Comparison of ENCODE assay signal across 9 mouse cellular contexts in the genomic region with DNA sequence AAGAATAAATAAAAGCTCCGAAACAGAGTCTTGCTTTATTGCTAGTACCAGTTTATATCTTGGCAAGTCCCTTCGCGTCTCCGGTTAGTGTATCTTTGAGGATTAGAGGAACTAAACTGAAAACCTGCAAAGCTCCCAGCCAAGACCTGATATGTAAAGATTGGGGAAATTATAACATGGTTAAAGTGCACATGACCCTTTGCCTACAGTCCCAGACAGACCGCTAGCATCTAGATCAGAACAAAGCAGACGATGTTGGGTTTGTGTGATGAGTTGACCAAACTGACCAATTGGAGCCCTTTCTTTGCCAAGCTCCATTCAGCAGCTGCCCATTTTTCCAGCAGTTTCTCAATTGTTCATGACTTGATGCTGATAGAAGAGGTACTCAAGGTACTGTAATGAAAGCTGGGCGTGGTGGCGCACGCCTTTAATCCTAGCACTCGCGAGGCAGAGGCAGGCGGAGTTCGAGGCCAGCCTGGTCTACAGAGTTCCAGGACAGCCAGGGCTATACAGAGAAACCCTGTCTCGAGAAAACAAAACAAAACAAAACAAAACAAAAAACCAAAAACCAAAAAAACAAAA. TPM values are rescaled to one million over a fixed set of nuclear protein-coding genes. Genes with fewer than 3 reads are reported as not detected.
DNase-seq lines count a peak whose midpoint lies in the region; ATAC-seq and TF ChIP-seq lines count a peak whose summit lies in the region.
"Had no signal": no experiment of that assay in that cellular context is flagged by ENCODE, and none has a peak within 500 bp of the region (broad histone marks: within the 10 kb centered on the region; RNA-seq: fewer than 3 reads in every experiment).

No protein-coding gene starts in this region.

- no peak for ATAC-seq in heart, embryonic 12.5 days (ENCODE audit: insufficient number of reproducible peaks, low FRiP score)
- ATAC-seq in forebrain, embryonic 16.5 days: no peak
- ATAC-seq in liver, postnatal 0 days: no peak
- ATAC-seq: Patski had no signal

- no peak for TF ChIP-seq EP300 in liver, postnatal 0 days (IDR thresholded peaks at IDR 0.05; ENCODE audit: low read depth)

- peak overlapping the region; percentile 91 for H3K4me2 ChIP-seq in heart, embryonic 12.5 days
- peak overlapping the region; percentile 83 for H3K4me2 ChIP-seq in forebrain, embryonic 16.5 days (ENCODE audit: low read length)
- H3K4me2 ChIP-seq in liver, postnatal 0 days (ENCODE audit: low read depth, low read length): peak overlapping the region; percentile 92

- peak overlapping the region; percentile 78 for H3K4me3 ChIP-seq in heart, embryonic 12.5 days
- H3K4me3 ChIP-seq in ES-E14 (ENCODE audit: insufficient read depth in 1 of 2, low read depth in 1 of 2, low read length in 2 of 2, poor library complexity in 1 of 2, severe bottlenecking in 1 of 2): peak overlapping the region; percentile 82 to 85; a peak in 3 of 4 replicates
- H3K4me3 ChIP-seq in forebrain, embryonic 16.5 days (replicated peaks; ENCODE audit: low read length): peak overlapping the region; percentile 92; the same call in 1 of the 2 replicates
- H3K4me3 ChIP-seq in liver, postnatal 0 days (ENCODE audit: low read depth, low read length): peak overlapping the region; percentile 93; the same call in 1 of the 2 replicates

- no peak for TF ChIP-seq CTCF in liver, postnatal 0 days (IDR thresholded peaks at IDR 0.05; ENCODE audit: low read depth)

- WGBS in heart, embryonic 12.5 days: 87% methylated on average over 14 of the region's 14 CpGs
- 87% methylated on average over 14 of the region's 14 CpGs for WGBS in forebrain, embryonic 16.5 days
- 81% methylated on average over 14 of the region's 14 CpGs for WGBS in liver, postnatal 0 days (ENCODE audit: insufficient replicate concordance)

- H3K9ac ChIP-seq in heart, embryonic 12.5 days: 0 out of 2 replicates have a peak overlapping the region, but pooled peaks have one; percentile 78
- H3K9ac ChIP-seq in ES-E14 (ENCODE audit: insufficient read depth, low read depth, low read length, poor library complexity, severe bottlenecking): peak overlapping the region; percentile 66; the same call in 1 of the 2 replicates
- 0 out of 2 replicates have a peak overlapping the region, but pooled peaks have one; percentile 5 for H3K9ac ChIP-seq in forebrain, embryonic 16.5 days (replicated peaks; ENCODE audit: low read depth, low read length)
- H3K9ac ChIP-seq in liver, postnatal 0 days (replicated peaks): 0 out of 2 replicates have a peak overlapping the region, but pooled peaks have one; percentile 16

- no peak for DNase-seq in heart, postnatal 14 days
- no peak for DNase-seq in ES-E14 (ENCODE audit: low read depth, low spot score)
- DNase-seq in liver, postnatal 0 days: no peak
- no peak for DNase-seq in urinary bladder, postnatal 14 days (ENCODE audit: low spot score)
- no peak for DNase-seq in c-Kit-positive CD71-positive TER-119-positive erythroid progenitor cells, embryonic 14.5 days (ENCODE audit: low spot score)
- no peak for DNase-seq in embryo, embryonic 11 days

- H3K4me1 ChIP-seq in heart, embryonic 12.5 days (replicated peaks): peaks cover 55% of the 10 kb centered on the region
- peaks cover 4 to 10% of the 10 kb centered on the region in 2 experiments; a peak in 3 of 4 replicates for H3K4me1 ChIP-seq in ES-E14 (ENCODE audit: control insufficient read depth in 2 of 2, insufficient read depth in 2 of 2, low read length in 2 of 2, poor library complexity in 1 of 2)
- peaks cover 54% of the 10 kb centered on the region for H3K4me1 ChIP-seq in forebrain, embryonic 16.5 days (replicated peaks; ENCODE audit: control insufficient read depth, insufficient read depth, low read length)
- H3K4me1 ChIP-seq in liver, postnatal 0 days (ENCODE audit: insufficient read depth): peaks cover 65% of the 10 kb centered on the region

- in situ Hi-C loops in ES-E14 (cut with MboI; ENCODE audit: low sequenced_read_pairs in 2 of 2, unreplicated experiment in 2 of 2): no loop called here

- H3K27me3 ChIP-seq in heart, embryonic 12.5 days (replicated peaks): no peaks in the 10 kb centered on the region
- no peaks in the 10 kb centered on the region for H3K27me3 ChIP-seq in forebrain, embryonic 16.5 days (replicated peaks; ENCODE audit: control insufficient read depth, insufficient read depth, low read length)
- no peaks in the 10 kb centered on the region for H3K27me3 ChIP-seq in liver, postnatal 0 days (ENCODE audit: insufficient read depth, low read length)
- H3K27me3 ChIP-seq: Patski had no signal

- intact Hi-C loops in heart, postnatal 14 days (cut with DNase I): loop anchor here (10.0 kb wide), 1 partner anchor 351 kb away; no protein-coding TSS in a partner anchor

- H3K36me3 ChIP-seq in heart, embryonic 12.5 days: peaks cover 27% of the 10 kb centered on the region
- H3K36me3 ChIP-seq in ES-E14 (ENCODE audit: control insufficient read depth, insufficient read depth, low read length, poor library complexity, severe bottlenecking): peaks cover 35% of the 10 kb centered on the region
- peaks cover under 1% of the 10 kb centered on the region; the same call in 1 of the 2 replicates for H3K36me3 ChIP-seq in forebrain, embryonic 16.5 days (ENCODE audit: control insufficient read depth, insufficient read depth)
- peaks cover 26% of the 10 kb centered on the region for H3K36me3 ChIP-seq in liver, postnatal 0 days (replicated peaks; ENCODE audit: insufficient read depth, low read length)

- H3K9me3 ChIP-seq in heart, embryonic 12.5 days (replicated peaks): no peaks in the 10 kb centered on the region
- H3K9me3 ChIP-seq in ES-E14 (ENCODE audit: control insufficient read depth, insufficient read depth, low read depth, low read length): no peaks in the 10 kb centered on the region
- H3K9me3 ChIP-seq in forebrain, embryonic 16.5 days (ENCODE audit: control insufficient read depth, low read length): no peaks in the 10 kb centered on the region
- H3K9me3 ChIP-seq in liver, postnatal 0 days (ENCODE audit: low read length): no peaks in the 10 kb centered on the region

- H3K27ac ChIP-seq in heart, embryonic 12.5 days (ENCODE audit: poor library complexity, severe bottlenecking): no peak overlapping the region
- no peak overlapping the region for H3K27ac ChIP-seq in ES-E14 (ENCODE audit: insufficient read depth, low read depth, low read length, poor library complexity, severe bottlenecking)
- H3K27ac ChIP-seq in forebrain, embryonic 16.5 days (ENCODE audit: low read length): no peak overlapping the region
- H3K27ac ChIP-seq in liver, postnatal 0 days (ENCODE audit: low read depth): no peak overlapping the region

TF ChIP-seq in ES-E14, 5 proteins besides CTCF, POLR2A, EP300 and RAD21:
- no peak for TF ChIP-seq HCFC1 (IDR thresholded peaks at IDR 0.05; ENCODE audit: borderline replicate concordance, insufficient read depth, low read length)
- no peak for TF ChIP-seq ZC3H11A (IDR thresholded peaks at IDR 0.05; ENCODE audit: borderline replicate concordance, low read depth, low read length)
- no peak for TF ChIP-seq ZNF384 (IDR thresholded peaks at IDR 0.05; ENCODE audit: low read depth, low read length)
- no peak for TF ChIP-seq MAFK (IDR thresholded peaks at IDR 0.05; ENCODE audit: insufficient read depth, low read depth, low read length)
- no peak for TF ChIP-seq CHD2 (IDR thresholded peaks at IDR 0.05; ENCODE audit: low read depth, low read length)

RNA-seq across cellular contexts. Expression of a gene that starts 0.8 kb away (rescaled TPM):
- polyA plus RNA-seq in heart, embryonic 12.5 days (2016; fragmentation: Nextera tagmentation; extraction: Ambion mirVana): 733 and 779 TPM in 2 replicates
- 100 to 1,000 TPM; 312 to 359 TPM for total RNA-seq in heart, postnatal 14 days (2021)
- 1,385 and 1,524 TPM in 2 replicates for total RNA-seq in ES-E14 (2012; rRNA removed)
- polyA plus RNA-seq in forebrain, embryonic 16.5 days (2015; fragmentation: Nextera tagmentation; extraction: Ambion mirVana): 587 and 670 TPM in 2 replicates
- polyA plus RNA-seq in liver, postnatal 0 days (2015; fragmentation: Nextera tagmentation; extraction: Ambion mirVana): 574 and 582 TPM in 2 replicates

RNA-seq across cellular contexts. Expression of a gene that starts 1.1 kb away (rescaled TPM):
- 81.7 and 82.3 TPM in 2 replicates for polyA plus RNA-seq in heart, embryonic 12.5 days (2016; fragmentation: Nextera tagmentation; extraction: Ambion mirVana)
- 10 to 100 TPM; 68.4 to 73.5 TPM for total RNA-seq in heart, postnatal 14 days (2021)
- 42.0 and 58.4 TPM in 2 replicates for total RNA-seq in ES-E14 (2012; rRNA removed)
- polyA plus RNA-seq in forebrain, embryonic 16.5 days (2015; fragmentation: Nextera tagmentation; extraction: Ambion mirVana): 147 and 150 TPM in 2 replicates
- polyA plus RNA-seq in liver, postnatal 0 days (2015; fragmentation: Nextera tagmentation; extraction: Ambion mirVana): 59.3 and 60.7 TPM in 2 replicates

RNA-seq across cellular contexts. Expression of a gene that starts 9.0 kb away (rescaled TPM):
- polyA plus RNA-seq in heart, embryonic 12.5 days (2016; fragmentation: Nextera tagmentation; extraction: Ambion mirVana): 0.91 and 1.0 TPM in 2 replicates
- total RNA-seq in heart, postnatal 14 days (2021): under 1 TPM; 0.19 to 0.34 TPM
- total RNA-seq in ES-E14 (2012; rRNA removed): 1.7 and 2.6 TPM in 2 replicates
- polyA plus RNA-seq in forebrain, embryonic 16.5 days (2015; fragmentation: Nextera tagmentation; extraction: Ambion mirVana): 1.7 and 2.3 TPM in 2 replicates
- polyA plus RNA-seq in liver, postnatal 0 days (2015; fragmentation: Nextera tagmentation; extraction: Ambion mirVana): 0.53 and 0.60 TPM in 2 replicates

RNA-seq across cellular contexts. Expression of a gene that starts 59.1 kb away (rescaled TPM):
- polyA plus RNA-seq in heart, embryonic 12.5 days (2016; fragmentation: Nextera tagmentation; extraction: Ambion mirVana): 22.0 and 23.3 TPM in 2 replicates
- 10 to 100 TPM; 17.9 to 19.2 TPM for total RNA-seq in heart, postnatal 14 days (2021)
- total RNA-seq in ES-E14 (2012; rRNA removed): 7.6 and 9.1 TPM in 2 replicates
- 40.7 and 43.1 TPM in 2 replicates for polyA plus RNA-seq in forebrain, embryonic 16.5 days (2015; fragmentation: Nextera tagmentation; extraction: Ambion mirVana)
- polyA plus RNA-seq in liver, postnatal 0 days (2015; fragmentation: Nextera tagmentation; extraction: Ambion mirVana): 7.5 and 9.9 TPM in 2 replicates

Comparison
In these comparisons a context has a peak if more than half of its experiments do, and no peak if none do; other contexts are left out.
1. H3K9ac ChIP-seq: peak in every context shown above with its lines; median percentile 78 in heart, embryonic 12.5 days; 66 in ES-E14; 16 in liver, postnatal 0 days; 5 in forebrain, embryonic 16.5 days.